Mouse (Mus musculus) CD4-positive helper T cell, adult 2 months (primary cell): ENCODE data around the gene Traf7.
A peak's percentile ranks its signal among the peaks of the same experiment; 100 is the strongest.

ENCODE experiments used
- DNase-seq: peaks from one replicate; pipeline ENCODE4 v3.0.0-alpha.2; 2012; ENCODE audit warnings: low read depth, missing footprints, low spot score

The Traf7 gene

DNA sequence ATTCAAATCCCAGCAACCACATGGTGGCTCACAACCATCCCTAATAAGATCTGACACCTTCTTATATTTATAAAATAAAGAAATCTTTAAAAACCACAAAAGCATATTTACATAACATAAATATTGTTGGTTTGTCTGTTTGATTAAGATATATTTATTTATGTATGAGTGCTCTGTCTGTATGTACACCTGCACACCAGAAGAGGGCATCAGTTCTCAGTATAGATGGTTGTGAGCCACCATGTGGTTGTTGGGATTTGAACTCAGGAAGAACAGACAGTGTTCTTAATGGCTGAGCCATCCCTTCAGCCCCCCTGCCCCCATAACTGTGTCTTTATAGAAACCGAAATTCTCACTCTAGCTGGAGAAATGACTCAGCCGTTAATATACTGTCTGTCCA is 17.5 kb upstream of the Traf7 start:
- DNase-seq: no peak

DNA sequence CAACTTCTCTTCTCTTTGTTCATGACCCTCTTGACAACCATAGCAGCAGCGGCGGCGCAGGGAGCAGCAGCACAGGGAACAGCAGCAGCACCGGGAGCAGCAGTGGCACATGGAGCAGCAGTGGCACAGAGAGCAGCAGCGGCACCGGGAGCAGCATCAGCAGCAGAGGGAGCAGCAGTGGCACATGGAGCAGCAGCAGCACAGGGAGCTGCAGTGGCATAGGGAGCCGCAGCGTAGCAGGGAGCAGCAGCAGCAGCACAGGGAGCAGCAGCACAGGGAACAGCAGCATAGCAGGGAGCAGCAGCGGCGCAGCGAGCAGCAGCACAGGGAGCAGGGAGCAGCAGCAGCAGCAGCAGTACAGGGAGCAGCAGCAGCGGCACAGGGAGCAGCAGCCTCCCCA is 16.9 kb upstream of the Traf7 start:
- no peak for DNase-seq

DNA sequence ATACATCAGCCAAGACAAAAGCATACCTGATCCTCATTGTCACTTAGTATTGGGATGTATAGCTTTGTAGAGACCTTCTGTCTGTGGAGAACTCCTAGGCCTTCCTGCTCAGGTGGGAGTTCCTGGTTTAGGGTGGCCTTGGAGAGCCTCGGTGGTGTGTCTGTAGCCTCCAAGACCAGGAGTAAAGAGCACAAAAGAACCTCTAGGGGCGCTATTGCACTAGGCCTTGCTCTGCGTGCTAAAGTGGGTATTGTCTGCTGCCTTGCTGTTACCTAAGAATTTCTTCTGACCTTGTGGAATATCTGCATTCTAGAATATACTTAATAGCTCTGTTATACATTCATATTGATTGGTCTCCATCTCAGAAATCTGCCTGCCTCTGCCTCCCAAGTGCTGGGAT is 12.6 kb upstream of the Traf7 start:
- peak; percentile 78 for DNase-seq

DNA sequence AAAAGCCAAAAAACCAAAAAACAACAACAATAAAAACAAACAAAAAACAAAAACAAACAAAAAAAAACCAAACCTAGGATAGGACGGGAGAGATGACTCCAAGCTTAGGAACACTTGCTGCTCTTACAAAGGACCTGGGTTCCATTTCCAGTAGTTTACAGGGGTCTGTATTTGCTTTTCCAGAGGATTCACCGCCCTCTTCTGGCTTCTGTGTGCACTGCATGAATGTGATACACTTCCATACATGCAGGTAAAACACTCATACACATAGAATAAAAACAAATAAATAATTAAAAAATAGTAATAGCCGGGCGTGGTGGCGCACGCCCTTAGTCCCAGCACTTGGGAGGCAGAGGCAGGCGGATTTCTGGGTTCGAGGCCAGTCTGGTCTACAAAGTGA is 11.2 kb upstream of the Traf7 start:
- DNase-seq: peak; percentile 39

DNA sequence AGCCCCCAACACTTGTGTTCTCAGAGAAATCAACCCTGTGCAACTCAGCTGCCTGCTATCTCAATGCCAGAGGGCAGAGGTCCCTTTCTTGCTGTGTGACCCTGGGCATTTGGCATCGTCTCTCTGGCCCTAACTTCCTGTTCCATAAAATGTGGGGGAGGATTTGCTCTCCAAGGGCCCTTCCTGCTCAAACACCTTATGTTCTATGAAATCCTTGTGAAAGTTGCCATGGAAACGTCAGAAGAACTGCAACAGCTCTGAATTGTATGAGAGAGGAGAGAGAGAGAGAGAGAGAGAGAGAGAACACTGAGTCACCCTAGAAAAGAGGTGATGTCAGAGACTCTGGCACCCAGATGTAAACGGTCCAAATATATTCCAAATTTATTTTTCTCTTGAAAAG is 9.8 kb upstream of the Traf7 start:
- no peak for DNase-seq

DNA sequence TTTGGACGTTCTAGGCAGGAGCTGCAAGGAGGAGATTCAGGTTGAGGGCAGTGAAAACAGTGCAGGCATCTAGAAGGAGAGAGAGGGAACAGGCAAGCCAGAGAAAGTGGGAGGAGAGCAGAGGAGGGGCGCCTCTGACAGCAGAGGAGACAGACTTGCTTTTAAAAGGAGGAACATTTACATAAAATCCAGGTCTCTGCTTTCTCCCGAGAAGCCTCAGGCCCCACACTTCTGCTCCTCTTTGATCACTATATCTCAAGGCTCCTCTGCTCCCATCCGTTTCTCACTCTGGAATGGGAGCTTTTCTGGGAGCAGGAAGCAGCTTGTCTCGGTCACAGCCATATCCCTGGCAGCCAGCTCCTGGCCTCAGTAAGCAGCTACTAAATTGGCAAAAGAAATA is 7.6 kb upstream of the Traf7 start:
- DNase-seq: no peak

DNA sequence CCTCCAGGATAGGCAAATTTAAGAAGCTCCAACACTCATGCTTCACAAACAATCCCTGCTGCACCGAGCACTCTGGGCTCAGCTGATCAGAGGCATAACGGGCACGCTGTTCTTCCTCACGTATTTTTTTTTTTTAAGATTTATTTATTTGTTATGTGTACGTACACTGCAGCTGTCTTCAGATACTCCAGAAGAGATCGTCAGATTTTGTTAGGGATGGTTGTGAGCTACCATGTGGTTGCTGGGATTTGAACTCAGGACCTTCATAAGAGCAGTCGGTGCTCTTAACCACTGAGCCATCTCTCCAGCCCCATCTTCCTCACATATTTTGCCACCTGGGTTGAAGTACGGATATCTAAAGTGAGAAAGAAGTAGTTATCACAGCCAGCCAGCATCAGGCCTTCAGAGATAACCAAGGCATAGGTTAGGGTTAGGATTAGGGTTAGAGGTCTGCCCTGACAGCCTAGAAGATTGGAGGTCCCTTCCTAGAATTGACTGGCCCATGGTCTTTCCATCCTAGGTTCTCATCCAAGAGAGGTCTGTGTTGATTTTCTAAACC is 6.5 kb upstream of the Traf7 start, which contains the start of gene Rab26:
TSS of gene Rab26 (minus strand) at position 51 of the 559 bp plus-strand sequence.
- DNase-seq: no peak

DNA sequence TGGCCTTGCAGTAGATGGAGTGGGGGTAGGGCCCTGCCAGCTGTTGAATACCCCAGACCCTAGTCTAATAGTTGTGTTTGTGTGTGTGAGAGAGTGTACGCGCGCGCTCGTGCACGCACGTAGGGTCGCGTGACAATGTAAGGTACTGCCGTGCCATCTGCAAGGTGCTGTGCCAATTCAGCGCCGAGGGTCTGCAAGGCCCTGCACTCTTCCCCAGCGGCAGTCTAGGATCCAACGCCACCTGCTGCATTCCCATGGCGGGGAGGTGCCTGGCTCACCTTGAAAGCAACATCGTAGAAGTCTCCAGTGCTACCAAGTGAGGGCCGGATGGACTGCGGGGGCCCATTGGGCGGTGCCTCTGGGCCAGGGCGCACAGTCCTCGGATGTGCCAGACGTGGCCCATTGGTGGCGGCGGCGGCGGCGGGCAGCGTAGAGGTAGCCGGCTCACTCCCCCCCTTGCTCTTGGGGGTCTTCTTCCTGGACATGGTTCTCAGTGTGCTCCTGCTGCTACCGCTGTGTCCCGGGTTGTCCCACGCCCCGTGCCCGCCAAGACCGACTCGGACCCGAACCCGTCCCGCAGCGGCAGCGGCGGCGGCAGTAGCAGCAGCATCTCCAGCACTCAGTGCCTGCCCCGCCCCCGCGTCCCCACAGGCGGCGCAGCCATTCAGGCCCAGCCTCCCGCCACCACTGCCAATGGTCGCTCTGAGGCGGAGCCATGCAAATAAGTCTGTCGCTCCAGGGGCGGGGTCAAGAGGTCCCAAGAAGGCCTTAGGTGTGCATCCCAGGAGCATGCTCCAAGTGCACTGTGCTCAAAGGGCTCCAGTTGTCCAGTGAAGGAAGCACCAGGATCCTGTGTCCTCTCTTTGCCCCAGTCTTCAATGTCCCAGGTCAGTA is 5.6 kb upstream of the Traf7 start:
- DNase-seq: peak; percentile 85

DNA sequence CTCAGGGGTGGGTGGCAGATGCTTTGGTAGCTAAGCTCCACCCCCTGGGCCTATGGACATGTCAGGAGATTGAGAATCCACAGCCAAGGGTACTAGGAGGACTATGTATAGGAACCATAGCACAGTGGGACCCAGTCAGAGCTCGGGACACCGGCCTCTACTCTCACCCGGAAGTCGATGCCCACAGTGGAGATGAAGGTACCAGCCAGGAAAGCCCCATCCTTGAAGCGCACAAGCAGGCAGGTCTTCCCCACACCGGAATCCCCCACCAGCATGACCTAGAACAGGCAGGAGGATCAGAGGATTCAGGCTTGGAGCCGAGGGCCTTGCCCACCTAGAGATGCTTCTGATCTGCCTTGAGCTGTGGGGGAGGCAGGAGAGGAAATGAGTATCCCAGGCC is 4.3 kb upstream of the Traf7 start:
- DNase-seq: peak; percentile 52

DNA sequence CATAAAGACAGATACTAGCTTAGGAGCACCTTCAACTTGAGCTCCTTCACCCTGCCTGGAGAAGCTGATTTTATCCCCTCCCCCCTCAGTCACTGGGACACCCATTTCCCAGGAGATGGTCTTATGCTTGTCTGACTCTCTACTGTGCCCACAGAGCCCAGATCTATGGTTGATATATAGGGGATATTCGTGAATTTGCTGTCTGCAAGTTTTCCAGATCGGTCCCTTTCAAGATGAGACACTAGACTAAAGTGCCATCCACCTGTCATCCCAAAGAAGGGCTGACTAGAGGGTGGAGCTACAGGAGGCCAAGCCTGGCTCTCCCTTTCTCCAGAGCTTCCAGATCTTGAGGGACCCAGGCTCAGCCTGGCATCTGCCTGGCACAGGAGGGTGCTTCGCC is 3.3 kb upstream of the Traf7 start:
- DNase-seq: no peak

DNA sequence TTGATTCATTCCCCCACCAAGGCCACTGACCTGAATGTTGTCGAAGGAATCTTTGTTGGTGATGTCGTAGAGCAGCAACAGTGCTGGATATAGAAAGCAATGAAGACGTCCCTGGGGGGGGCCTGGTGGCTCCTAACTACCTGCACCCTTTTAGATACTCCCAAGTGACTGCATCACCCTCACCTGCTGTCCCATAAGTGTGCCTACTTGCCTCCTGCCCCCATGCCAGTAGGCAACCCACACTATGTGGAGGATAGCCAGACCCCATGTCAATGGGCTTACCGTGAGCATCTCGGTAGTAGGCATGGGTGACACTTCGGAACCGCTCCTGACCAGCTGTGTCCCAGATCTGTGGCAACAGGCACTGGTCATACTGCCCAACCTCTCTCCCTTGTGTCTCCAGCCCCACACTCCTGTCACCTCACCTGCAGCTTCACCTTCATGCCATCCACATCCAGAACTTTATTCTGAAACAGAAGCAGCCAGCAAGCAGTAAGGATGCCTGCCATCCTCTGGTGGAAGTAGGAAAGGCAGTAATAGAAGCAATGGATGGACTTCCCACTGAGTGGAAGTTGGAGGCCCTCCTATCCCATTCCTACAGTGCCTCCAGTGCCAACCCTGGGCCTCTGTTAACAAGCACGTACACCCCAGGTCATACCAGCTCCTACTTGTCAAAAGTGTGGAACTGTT is 2.8 kb upstream of the Traf7 start:
- no peak for DNase-seq

DNA sequence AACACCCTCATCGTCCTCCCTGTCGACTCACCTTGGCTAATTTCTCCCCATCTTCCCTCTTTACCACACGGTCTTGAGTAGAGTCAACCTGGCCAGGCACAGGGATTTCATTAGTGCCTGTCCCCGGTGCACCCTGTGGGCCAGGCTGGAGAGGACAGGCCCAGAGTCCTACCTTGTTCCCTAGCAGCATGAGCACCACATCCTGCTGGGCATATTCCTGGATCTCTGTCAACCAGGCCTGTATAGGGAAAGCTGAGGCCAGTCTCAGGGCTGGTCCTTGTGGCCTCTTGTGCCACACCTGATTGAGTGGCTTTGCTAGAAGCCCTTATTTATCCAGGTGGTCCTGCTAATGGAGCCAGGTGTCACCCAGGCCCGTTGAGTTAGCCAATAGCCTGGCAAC is 2.1 kb upstream of the Traf7 start:
- DNase-seq: no peak

DNA sequence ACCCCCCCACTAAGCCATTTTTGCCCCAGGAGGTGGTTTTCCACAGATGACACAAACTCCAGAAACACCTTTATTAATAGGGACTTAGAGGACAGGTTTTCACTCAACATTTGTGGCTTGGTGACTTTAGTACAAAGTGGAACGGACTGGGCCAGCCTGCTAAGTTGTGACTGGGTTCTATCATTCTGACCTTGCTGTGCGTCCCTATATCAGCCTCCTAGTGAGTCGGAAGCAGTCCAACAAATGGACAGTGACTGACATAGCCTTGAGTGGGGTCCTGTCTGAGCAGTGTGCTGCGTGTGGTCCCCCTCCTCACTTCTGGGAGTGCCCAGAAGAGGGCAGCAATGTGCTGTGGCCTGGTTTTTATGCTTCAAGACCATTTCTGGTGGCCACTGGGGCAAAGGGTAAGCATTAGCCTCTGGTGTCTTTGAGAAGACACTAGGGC is 1.3 kb upstream of the Traf7 start:
- DNase-seq: peak; percentile 66

DNA sequence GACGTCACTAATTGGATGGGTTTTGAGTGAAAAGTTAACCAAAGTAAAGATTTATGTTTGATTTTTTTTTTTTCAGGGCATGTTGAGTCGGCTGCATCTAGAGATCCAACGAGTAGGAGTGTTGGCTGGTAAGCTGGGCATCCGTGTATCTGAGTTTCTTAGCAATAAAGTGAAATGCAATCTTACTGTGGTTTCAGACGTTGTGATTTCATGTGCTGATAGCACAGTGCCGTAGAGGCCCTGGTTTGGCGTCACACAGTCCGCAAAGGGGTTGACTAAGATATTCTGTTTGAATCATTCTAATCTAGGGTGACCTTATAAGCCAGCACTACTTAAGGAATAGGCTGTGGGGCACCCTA is 801 bp upstream of the Traf7 start:
- peak; percentile 83 for DNase-seq

DNA sequence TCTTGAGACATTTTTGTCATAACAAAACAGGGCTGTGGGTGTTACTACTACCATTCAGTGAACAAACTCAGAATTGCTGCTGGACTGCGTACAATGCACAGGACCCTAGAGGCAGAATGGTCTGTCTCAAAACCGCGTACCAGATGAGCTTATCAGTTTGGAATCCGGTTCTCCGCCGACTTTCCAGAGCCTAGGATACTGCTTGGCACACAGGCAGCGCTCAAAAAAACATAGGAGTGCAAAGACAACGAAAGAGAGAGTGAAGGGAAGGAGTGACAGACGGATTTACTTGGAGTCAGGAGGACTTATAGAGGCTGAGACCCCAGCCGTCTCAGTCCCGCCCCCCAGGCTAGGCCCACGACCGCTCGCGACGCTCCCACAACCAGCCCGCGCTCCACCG is 423 bp downstream of the Traf7 start:
- no peak for DNase-seq

DNA sequence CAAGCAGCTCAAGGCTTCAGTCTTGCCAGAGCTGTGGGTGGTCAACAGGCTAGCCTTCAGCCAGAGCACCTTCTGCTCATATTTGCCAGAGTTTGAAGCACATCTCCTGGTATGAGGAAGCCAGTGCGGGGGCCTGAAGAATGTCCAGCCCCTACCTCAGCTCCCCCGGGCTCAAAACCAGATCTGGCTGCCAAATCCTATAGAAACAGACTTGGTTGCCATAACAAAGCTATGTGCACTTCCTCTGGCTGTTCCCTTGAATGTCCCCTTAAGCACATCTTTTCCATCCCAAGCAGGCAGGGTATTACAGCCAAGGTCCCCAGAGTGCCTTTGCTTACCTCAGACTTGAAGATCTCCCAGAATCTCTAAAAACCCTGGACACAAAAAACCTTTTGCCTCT is 3.0 kb downstream of the Traf7 start:
- DNase-seq: no peak

DNA sequence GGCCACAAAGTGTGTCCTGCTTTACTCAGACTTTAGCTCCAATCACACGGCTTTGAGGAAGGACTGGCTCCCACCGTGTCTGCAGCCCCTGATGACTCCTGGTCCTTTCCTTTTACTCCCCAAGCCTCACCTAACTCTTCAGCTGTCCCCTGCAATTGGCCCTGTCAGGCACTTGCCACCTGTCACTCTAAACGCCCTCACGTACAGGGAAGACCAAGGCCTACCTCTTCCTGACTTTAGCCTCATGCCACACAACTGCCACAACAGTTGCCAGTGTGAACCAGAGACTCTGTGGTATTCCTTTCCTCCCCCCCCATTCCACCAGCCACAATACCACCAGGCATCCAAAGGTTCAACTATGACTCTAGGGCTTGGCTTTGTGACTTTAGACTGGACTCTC is 7.3 kb downstream of the Traf7 start:
- no peak for DNase-seq

DNA sequence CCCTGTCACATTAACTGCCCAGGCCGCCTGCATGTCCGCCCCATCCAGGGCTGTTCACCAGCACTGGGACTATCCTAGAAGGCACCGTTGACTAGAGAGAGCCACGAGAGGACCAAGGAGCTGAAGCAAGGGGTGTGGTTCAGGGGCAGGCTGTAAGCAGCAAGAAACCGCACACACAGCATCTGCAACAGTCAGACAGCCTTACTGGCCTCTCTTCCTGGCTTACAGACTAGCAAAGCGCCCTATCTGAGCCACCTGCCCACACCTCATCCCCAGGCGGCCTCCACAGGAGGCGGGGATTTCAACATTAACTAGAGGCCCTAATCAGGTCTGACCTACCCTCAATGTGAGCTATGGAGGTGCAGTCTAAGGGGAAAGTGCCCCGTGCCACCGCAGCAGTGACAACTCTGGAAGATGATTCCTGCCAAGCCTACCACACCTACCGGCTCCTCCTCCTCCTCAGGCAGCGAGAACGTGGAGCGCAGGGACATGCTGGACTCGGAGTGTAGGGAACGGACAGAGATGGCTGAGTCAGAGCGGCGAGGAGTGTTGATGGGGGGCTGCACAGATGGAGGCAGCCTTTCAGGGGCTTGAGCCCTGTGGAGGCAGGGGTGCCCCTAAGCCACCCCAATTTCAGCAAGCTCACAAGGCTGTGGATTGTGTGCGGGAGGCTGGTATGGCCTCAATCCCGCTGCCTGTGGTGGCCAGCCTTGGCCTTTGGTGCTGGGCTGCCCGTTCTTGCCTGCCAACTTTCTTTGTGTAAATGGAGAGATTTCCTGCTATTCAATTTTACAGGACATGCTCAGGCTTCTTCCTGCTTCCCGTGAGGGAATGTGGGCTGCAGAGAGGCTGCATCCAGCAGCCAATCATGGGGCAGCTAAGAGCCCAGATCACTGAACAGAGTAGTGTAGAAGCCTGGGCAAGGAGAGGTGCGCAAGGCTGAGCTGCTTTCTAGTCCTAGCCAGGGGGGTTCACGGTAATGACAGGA is 13.2 kb downstream of the Traf7 start:
- DNase-seq: no peak

DNA sequence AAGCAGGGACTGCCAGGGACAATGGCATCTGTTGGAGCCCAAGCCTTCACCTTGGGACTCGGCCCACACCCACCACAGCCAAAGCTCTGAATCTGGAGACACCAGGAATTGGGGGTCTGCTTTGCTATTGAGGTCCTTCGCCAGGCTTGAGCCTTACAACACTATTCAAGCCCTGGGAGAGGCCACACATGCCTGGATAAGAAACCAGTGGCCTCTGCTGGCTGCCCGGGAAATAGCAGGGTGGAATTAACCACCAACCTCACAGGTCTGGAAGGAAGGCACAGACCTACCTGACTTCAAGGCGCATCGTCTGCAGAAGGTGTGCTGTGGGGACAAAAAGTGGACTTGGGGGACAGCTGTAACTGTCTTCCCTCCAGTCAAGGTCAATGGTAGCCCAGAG is 14.1 kb downstream of the Traf7 start:
- no peak for DNase-seq

DNA sequence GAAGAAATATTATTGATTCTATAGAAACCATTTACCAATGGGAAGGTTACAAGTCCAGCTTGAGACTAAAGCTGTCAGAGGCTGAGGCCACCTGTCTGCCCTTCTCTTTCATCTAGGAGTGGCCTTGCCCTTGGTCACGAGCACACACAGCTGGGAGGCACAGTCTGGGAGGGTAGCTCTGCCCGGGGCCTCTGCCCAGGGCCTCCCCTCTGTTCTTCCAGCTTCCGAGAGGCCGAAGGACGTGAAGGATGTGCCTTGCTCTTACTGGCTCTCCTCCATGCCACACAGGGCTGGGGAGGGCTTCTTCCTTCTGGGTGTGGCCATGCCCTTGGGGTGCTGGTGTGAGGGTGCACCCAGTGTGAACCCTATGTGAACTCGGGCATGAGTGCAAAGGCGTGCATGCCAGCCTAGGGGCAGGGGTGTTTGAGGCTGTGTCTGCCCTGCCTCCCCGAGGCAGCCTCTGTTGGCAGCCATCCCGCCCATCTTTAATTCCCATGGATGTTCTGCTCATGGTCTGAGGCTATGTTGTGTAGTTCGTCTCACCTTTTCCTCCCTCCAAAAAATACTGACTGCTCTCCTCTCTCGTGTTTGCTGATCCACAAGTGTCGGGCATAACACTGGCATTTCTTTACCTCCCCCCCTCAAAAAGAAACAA is 19.8 kb downstream of the Traf7 start:
- DNase-seq: no peak

DNA sequence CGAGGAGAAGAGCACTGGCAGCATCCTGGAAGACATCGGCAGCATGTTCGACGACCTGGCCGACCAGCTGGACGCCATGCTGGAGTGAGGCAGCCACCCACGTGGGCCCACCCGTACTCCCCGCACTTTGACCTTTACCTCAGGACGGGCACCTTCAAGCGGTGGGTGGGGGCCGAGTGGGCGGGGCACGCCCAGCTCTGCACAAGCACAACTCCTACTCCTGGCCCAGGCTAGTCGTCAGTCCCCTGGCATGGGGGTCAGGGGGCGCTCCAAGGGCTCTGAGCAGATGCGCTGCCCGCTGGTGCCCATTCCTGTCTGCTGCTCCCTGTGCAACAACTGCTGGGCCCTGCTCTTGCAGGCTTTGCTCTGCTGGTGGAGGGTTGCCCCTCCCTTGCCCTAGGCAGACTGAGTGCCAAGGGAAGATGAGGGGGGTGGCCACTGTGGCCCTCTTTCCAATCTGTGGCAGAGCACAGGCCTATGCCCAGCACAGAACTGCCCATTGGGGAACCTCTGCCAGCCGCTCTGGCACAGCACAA is 20.5 kb downstream of the Traf7 start:
- no peak for DNase-seq
